Mouse (Mus musculus): ENCODE data around the gene Coro1c.

GRCm38 (mm10) chr5:113933889-113934288 is 25.3 kb upstream of the Coro1c start:
- no peak for TF ChIP-seq CTCF (IDR thresholded peaks at IDR 0.05; ENCODE audit: borderline replicate concordance, extremely low read depth, insufficient read depth, insufficient read length)
- TF ChIP-seq POLR2A (IDR thresholded peaks at IDR 0.05; ENCODE audit: borderline replicate concordance, extremely low read depth, insufficient read depth, insufficient read length, poor library complexity, severe bottlenecking), result no peak
